Mouse (Mus musculus): ENCODE results near the gene Cnpy1. TPM values are rescaled to one million over a fixed set of nuclear protein-coding genes. Genes with fewer than 3 reads are reported as not detected.

The Cnpy1 gene
- total RNA-seq, 1 experiment from 2014 or later, result not detected

DNA sequence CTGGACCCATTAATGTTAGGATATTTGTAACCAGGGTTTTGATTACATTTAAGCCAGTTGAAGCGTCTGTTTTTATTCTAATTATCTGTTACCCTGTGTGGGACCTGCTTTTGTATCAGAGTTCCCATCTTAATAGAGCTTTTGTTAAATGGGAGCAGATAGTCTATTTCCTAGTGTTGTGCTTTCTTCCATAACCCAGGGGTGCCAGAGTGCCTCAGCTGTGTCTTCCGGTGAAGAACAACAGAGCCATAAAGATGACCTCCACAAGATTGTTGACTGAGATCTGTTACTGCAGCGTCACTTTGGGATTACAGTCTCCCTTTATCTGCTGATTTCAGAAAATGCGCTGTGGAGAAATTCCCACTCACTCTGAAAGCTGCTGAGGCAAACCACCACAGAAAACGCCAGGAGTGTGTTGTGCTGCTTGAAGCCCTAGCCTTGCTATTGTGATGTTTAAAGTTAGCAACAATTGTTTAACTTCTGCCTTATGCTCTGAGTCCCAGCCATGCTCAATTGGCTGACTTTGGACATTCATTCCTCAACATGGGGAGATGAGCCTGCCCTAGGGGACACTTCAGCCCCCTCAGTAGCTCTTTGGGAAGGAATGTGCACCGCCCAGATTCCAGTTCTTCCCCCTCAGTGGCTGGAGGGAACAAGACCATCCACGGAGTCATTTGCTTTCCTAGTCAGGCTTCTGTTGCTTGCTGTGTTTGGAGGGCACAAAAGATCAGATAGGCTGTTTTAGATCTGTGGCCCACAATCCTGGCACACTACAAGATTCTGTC, 46.3 kb downstream of the Cnpy1 start:
- ATAC-seq (replicated peaks; ENCODE audit: low read depth, poor library complexity, severe bottlenecking), result no peak

DNA sequence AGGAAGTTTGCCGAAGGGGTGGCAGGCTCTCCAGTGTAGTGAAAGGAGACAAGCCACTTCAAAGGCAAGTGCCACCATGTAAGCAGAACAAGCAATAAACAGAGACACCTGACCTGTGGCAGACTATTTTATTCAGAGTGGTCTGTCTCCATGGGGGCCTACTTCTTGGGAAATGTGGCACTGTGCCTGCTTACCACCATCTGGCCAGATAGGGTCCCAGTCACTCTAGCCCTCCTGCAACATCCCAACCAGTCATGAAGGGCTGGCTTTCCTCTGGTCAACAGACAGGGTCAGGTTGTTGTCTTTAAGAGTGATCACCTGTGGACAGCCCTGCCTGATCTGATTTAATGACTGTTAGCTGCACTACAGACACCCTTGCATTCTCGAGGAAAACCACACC, 50.1 kb downstream of the Cnpy1 start:
- ATAC-seq (replicated peaks; ENCODE audit: low read depth, poor library complexity, severe bottlenecking), result no peak

DNA sequence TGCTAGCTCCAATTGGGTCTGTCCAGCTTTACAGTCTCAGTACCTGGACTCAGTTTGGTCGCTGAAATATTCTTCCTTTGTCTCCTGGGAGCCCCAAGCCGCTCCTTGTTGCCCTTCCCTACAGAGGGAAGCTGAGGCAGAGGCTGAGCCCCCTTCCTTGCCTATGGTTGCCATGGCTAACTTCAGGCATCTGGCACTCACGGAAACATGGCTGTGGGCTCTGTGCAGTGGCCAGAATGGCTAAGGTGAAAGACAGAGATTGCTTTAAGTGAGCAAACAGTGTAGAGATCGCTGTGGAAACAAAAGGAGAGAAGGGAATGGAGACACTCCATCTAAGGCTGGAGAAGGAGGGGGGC, 53.5 kb downstream of the Cnpy1 start:
- no peak for ATAC-seq (replicated peaks; ENCODE audit: low read depth, poor library complexity, severe bottlenecking)

DNA sequence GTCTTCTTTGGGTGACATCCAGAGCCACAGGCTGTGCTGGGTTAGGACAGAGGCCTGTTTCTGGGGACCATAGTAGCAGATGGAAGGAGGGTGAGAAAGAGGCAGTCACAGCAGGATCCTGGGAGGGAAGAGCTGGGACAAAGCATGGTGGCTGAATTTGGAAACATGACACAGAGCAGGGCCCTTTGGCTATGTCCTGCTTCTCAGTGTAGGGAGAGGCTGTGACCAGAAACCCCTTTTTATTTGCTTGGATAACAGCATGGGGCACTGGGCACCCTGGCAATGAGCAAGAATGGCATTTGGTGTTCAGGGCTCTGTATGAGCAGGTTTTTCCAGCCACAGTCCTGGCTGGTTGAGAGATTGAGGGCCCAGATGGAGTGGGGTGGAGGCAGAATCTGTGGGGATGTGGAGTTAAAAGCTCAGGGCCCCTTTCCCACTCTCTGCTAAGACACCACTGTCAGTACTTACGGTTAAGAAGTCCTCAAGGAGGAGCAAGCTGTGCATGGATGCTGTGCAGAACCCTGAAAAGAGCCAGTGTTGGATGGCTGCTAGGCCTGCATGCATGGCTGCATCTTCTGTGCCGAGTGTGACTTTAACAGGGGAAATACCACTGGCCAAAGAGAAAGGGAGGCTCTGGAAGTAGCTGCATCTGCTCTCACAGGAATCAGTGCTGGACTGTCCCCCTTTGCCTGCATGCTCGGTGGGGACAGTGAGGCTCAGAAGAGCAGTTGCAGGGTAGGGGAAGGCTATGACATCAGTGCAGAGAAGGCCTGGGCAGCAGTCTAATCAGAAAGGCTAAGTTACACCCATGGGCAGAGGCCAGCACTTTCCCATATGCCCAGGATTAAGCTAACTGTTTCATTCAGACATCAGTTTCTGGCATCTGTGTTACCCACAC, 54.2 kb downstream of the Cnpy1 start:
- no peak for ATAC-seq (replicated peaks; ENCODE audit: low read depth, poor library complexity, severe bottlenecking)

DNA sequence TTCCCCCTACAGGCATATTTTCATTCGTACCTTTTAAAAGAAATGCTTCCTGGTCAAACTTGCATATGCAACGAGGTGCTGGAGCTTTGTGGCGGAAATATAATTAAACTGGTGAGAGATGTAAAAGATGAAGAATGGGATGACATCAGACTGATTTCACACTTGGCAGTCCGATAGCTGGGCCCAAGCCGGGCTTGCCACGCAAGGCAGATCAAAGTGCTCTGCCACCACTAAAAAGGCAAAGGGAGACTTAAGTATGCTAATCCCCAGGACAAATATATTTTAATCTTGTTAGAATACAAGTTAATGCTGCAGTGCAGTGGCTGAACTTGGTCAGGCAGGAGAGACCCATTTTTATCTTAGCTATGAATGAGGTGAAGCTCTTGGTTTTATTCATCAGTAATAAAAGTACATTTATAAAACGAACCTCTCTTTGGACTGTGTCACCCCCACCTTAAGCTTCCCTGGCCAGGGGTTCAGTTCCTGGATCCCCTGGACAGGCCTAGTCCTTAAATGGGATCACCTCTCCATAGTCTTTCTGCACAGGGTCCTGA, 66.3 kb downstream of the Cnpy1 start:
- ATAC-seq (replicated peaks; ENCODE audit: low read depth, poor library complexity, severe bottlenecking), result no peak

DNA sequence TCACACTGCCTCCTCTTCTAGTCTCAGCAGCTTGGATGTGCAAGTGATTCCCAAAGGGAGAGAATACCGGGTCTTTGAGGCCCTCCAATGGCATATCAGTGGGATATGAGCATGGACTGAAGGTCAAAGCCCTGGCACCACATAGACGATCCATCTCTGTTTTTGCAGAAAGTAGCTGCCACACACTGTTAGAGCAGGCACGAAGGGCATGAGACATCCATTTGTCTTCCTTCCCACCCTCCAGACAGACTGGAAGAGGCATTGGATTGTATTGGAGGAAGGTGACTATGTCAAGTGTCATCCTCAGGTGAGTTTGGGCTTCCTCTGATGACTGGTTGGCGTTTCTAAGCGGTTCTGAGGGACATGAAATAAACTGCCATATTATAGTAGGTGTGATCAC, 67.3 kb downstream of the Cnpy1 start:
- no peak for ATAC-seq (replicated peaks; ENCODE audit: low read depth, poor library complexity, severe bottlenecking)

DNA sequence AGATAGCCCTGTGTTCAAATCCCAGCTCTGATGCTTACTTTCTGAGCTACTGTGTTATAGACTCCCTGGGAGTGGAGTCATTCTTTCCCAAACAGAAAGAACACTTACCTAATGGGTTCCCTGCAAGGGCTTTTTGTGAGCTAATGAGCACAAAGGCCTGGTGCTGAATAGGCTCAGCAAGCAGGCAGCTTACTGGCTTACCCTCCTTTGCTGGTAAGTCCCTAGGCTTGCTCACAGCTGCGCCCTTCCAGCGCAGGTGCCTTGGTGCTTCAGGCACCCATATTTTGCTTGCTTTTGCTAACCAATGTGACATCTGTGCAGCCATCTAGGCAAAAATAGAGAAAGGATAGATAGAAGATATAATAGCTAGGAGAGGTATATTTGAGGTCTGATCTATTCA, 69.0 kb downstream of the Cnpy1 start:
- ATAC-seq (replicated peaks; ENCODE audit: low read depth, poor library complexity, severe bottlenecking), result no peak

DNA sequence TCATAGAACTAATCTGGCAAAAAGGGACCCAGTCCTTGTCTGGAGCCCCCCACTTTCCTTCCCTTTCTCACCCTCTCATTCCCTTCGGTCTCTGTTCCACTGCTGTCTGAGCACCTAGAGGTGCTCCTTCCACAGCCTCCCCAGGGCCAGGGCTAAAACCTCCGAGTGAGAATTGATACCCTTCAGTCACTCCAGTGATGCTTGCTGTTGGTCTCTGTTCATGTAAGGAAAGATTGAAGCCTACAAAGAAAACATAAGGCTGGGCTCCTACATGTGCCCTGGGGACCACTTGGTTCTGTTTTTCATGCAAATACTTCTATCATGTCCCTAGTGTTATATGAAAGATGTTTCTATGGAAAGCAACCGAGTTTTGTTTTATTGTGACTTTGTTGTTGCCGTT, 69.6 kb downstream of the Cnpy1 start:
- no peak for ATAC-seq (replicated peaks; ENCODE audit: low read depth, poor library complexity, severe bottlenecking)

DNA sequence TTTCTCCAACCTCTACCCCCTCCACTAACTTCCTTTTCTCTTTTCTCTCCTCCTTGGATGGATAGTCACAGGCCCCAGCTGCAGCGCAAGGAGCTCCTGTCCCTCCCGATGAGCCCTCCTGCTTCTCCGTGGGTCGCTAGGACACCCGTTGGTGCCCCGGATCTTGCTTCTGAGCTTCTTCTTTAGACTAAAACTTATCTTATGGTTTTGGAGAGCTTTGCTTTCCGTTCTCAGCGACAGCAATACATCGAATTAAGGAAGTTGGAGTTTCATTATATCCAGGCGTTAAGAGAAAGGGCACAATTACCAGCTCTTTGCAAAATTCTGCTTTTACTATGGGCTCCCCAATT, 70.1 kb downstream of the Cnpy1 start:
- ATAC-seq (replicated peaks; ENCODE audit: low read depth, poor library complexity, severe bottlenecking), result peak; percentile 57; the same call in 1 of the 2 replicates

DNA sequence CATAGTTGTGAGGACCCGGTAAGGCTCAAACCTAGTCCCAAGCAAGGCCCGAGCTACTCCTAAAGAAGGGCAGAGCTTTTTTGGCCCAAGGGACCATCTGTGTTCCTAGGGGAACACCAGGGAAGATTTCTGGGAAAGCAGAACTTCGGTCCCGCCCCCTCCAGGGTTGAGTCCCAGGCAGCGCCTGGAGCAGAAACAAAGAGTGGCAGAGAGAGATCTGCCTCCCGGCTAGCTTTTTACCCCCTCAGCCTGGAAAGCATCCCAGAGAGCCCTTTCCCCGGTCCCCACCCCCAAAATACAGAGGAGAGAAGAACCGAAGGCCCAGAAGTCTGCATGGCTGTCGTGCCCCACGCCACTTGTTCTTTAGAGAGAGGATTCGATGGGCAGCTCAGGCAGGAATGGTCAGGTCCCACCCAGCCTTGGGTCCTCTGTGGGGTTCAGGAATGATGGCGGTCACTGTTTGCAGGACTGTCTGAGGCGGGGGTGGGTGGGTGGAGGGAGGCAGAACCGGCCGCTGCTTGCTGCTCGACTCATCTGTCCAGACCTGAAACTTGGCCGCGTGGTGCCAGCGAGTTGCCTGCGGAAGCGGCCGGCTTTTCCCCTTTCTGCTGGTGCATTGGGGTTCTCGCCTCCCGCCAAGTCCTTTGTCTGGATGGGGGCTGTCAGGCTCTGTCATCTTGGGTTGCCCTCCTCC, 70.6 kb downstream of the Cnpy1 start:
- ATAC-seq (replicated peaks; ENCODE audit: low read depth, poor library complexity, severe bottlenecking), result 0 out of 2 replicates have a peak, but pooled peaks have one; percentile 37

DNA sequence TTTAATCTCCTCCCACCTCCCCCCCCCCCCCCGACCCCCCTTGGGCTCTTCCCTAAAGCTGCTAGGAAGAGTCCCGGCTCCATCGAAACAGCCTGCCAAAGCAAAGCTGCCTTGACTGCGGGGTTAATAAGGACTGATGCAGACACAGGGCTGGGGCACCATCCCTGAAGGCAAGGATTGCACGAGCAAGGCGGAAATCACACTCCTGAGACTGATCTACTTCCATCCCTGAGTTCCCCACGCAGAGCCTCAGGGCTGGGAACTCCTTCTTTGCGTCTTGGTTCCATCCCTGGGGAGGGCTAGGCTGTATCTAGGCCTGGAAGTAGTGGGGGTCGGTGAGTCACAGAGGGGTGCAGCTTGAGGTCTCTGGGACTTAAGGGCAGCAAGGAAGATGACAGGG, 71.5 kb downstream of the Cnpy1 start:
- ATAC-seq (replicated peaks; ENCODE audit: low read depth, poor library complexity, severe bottlenecking), result no peak

DNA sequence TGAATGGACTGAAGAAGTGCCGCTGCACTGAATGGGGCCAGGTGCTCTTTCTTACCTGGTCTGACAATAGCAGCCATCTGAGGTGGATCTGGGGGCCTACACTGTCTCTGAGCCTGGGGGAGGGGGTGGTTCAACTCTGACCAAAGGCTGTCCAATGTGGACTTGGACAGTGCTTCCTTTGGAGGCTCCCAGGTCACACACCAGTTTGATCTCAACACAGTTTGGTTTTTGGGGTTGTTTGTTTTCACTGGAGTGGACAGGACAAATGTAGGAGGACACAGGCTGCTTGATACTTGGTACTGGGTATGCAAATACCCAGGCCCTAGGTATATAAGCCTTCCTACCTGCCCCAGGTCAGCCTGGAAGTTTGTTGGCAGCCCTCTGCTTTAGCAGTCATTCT, 71.9 kb downstream of the Cnpy1 start:
- ATAC-seq (replicated peaks; ENCODE audit: low read depth, poor library complexity, severe bottlenecking), result no peak

DNA sequence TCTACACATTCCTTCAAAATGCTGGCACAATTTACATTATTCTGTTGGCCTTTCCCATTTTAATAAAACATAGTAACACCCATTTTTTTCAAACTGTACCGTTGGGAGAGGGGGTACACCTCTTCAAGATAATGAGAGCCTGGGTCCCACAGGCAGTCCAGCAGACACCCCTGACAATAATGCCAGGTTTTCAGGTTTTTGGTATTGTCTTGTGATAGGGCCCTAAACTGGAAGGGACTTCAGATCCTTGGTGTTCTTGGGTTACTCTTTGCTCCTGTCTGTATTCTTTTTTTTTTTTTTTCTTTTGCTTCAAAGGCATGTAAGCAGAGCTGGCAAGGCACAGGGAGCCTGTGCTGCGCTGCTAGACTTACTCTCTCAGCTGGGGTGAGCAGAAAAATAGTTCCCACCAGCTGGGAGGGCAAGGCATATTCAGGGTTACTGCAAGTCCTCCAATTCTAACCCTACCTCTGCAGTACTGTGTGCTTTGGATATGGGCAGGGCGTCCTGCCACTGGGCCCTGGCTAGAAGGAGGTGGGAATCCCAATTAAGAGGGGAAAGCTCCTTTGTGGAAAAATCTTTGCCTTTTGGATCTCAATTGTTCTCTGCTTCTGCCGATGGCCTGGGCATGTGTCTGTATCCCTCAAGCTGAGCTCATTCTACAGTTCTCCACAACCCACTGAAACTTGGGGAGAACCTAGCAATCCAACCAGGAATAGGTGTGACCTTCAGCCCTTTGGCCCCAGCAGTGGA, 72.5 kb downstream of the Cnpy1 start:
- no peak for ATAC-seq (replicated peaks; ENCODE audit: low read depth, poor library complexity, severe bottlenecking)

DNA sequence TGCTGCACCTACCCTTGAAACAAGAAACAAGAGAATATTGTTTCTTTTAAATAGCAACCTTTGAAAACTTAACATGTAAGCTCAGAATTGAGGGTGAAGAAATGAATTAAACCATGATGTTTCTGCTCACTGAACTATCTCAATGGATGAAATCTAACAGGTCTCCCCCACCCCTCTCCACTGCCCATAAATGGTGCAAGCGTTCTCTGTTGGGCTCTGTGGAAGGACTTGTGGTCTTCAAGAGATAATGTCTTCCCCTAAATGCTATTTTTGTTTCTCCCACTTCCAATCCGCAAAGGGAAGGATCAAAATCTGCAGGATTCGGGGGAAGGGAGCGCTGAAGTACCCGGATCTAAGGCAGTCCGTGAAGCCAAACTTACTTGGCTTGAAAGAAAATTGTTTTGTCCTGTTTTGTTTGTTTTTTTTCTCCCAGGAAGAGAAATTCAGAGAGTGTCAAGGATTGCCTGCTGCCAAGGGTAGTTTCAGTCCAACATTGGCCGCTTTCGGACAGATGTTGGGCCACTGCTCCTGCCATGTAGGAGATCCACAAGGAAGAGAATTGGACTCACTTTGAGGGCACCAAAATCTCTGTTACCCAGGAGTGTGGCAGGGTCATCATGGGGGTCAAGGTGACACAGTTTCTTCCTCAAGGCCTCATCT, 73.2 kb downstream of the Cnpy1 start:
- no peak for ATAC-seq (replicated peaks; ENCODE audit: low read depth, poor library complexity, severe bottlenecking)

DNA sequence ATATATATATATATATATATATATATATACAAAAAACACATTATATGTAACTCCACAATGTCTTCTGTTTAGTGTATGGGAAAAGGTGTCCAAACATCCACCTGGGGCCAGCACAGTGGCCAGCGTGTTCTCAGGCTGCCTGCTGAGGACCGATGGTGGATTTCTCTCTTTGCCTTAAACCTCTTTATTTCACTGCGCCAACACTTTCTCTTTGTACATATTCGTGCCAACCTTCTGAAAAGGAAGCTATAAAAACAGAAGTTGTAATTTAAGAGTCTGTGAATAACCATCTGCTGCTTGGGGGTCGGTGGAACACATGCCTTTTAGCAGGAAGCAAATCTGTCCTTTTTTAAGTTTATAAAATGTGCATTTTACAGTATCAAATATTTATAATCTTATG, 73.9 kb downstream of the Cnpy1 start:
- no peak for ATAC-seq (replicated peaks; ENCODE audit: low read depth, poor library complexity, severe bottlenecking)

DNA sequence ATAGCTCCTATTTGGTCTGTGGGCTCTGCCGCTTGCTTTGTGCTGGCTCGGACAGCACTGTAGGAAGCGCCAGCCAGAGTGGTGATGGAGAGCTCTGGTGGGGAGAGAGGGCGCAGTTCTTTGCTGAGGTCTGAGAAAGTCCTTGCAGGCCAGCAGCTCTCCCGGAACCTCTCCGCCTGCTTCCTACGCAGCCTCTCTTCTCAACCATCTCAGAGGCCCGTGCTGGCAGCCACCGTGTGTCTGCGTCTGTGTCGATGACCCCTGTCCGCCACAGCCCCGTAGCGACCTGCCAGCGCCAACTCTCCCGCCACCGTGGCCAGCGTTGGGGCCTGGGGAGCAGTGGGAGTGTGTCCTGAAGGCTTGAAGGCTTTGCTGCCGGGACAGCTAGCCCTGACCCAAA, 74.7 kb downstream of the Cnpy1 start:
- ATAC-seq (replicated peaks; ENCODE audit: low read depth, poor library complexity, severe bottlenecking), result no peak

DNA sequence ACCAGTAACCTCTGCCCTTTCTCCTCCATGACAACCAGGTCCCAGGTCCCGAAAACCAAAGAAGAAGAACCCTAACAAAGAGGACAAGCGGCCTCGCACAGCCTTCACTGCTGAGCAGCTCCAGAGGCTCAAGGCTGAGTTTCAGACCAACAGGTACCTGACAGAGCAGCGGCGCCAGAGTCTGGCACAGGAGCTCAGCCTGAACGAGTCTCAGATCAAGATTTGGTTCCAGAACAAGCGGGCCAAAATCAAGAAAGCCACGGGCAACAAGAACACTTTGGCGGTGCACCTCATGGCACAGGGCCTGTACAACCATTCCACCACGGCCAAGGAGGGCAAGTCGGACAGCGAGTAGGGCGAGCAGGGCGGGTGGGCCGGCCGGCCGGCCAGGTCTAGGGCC, 75.5 kb downstream of the Cnpy1 start:
- no peak for ATAC-seq (replicated peaks; ENCODE audit: low read depth, poor library complexity, severe bottlenecking)

DNA sequence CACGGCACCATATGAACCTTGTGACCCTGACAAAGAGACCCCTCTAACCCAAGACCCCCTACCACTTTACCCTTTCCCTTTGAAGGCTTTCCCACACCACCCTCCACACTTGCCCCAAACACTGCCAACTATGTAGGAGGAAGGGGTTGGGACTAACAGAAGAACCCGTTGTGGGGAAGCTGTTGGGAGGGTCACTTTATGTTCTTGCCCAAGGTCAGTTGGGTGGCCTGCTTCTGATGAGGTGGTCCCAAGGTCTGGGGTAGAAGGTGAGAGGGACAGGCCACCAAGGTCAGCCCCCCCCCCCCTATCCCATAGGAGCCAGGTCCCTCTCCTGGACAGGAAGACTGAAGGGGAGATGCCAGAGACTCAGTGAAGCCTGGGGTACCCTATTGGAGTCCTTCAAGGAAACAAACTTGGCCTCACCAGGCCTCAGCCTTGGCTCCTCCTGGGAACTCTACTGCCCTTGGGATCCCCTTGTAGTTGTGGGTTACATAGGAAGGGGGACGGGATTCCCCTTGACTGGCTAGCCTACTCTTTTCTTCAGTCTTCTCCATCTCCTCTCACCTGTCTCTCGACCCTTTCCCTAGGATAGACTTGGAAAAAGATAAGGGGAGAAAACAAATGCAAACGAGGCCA, 76.3 kb downstream of the Cnpy1 start:
- no peak for ATAC-seq (replicated peaks; ENCODE audit: low read depth, poor library complexity, severe bottlenecking)
